Mouse (Mus musculus): Measurements from ENCODE around the gene Kif21a.

- no peak for TF ChIP-seq MAX (IDR thresholded peaks at IDR 0.05; ENCODE audit: low read length)
- TF ChIP-seq POLR2A (IDR thresholded peaks at IDR 0.05; ENCODE audit: low read depth, low read length) = no peak
- TF ChIP-seq NELFE (IDR thresholded peaks at IDR 0.05; ENCODE audit: low read depth, low read length) = no peak
- no peak for TF ChIP-seq CHD2 (IDR thresholded peaks at IDR 0.05; ENCODE audit: low read length)
- TF ChIP-seq CTCF (conservative IDR thresholded peaks at IDR 0.05 in 1 of 2, IDR thresholded peaks at IDR 0.05 in 1 of 2; ENCODE audit: low read depth in 2 of 2, low read length in 2 of 2) = no peak
- no peak for TF ChIP-seq SIN3A (IDR thresholded peaks at IDR 0.05; ENCODE audit: low read length)
Measured at GRCm38 (mm10) chr15:91018161-91018860, 31.4 kb downstream of the Kif21a start.
